In genomic region chr9:119983585-119984535, GRCm38 (mm10) we compare ENCODE assay signal across 8 mouse cellular contexts. TPM values are rescaled to one million over a fixed set of nuclear protein-coding genes. Genes with fewer than 3 reads are reported as not detected.
DNase-seq lines count a peak whose midpoint lies in the region; ATAC-seq and TF ChIP-seq lines count a peak whose summit lies in the region.

No protein-coding gene starts in this region.

- H3K4me1 ChIP-seq in ES-E14 (ENCODE audit: control insufficient read depth in 2 of 2, insufficient read depth in 2 of 2, low read length in 2 of 2, poor library complexity in 1 of 2): peaks cover 10 to 43% of the 10 kb centered on the region in 2 experiments
- H3K4me1 ChIP-seq in forebrain, embryonic 14.5 days (ENCODE audit: control insufficient read depth, insufficient read depth, low read length): peaks cover 23% of the 10 kb centered on the region
- peaks cover 11% of the 10 kb centered on the region; the same call in 1 of the 2 replicates for H3K4me1 ChIP-seq in lung, postnatal 0 days (ENCODE audit: insufficient read depth, low read depth, low read length)

- intact Hi-C loops in heart, postnatal 25 days (cut with DNase I): loop anchor here (2.0 kb wide), 3 partner anchors 17 to 27 kb away; no protein-coding TSS in a partner anchor

- peak; percentile 42 for ATAC-seq in cerebellum, adult (ENCODE audit: insufficient number of reproducible peaks, low FRiP score, low TSS enrichment)
- peak; percentile 82 for ATAC-seq in forebrain, embryonic 14.5 days
- peak; percentile 78 for ATAC-seq in lung, postnatal 0 days

- peak overlapping the region; percentile 83 to 87 for H3K4me3 ChIP-seq in ES-E14 (ENCODE audit: insufficient read depth in 1 of 2, low read depth in 1 of 2, low read length in 2 of 2, poor library complexity in 1 of 2, severe bottlenecking in 1 of 2)
- peak overlapping the region; percentile 52 for H3K4me3 ChIP-seq in forebrain, embryonic 14.5 days (ENCODE audit: low read depth, low read length)
- peak overlapping the region; percentile 80 for H3K4me3 ChIP-seq in layer of hippocampus, adult 2 months
- peak overlapping the region; percentile 93 for H3K4me3 ChIP-seq in lung, postnatal 0 days (ENCODE audit: low read depth, low read length)

- H3K4me2 ChIP-seq in forebrain, embryonic 14.5 days (ENCODE audit: low read length): peak overlapping the region; percentile 92
- H3K4me2 ChIP-seq in lung, postnatal 0 days (replicated peaks; ENCODE audit: low read depth, low read length): peak overlapping the region; percentile 80

- peaks cover 2% of the 10 kb centered on the region for H3K36me3 ChIP-seq in ES-E14 (ENCODE audit: control insufficient read depth, insufficient read depth, low read length, poor library complexity, severe bottlenecking)
- no peaks in the 10 kb centered on the region for H3K36me3 ChIP-seq in forebrain, embryonic 14.5 days (ENCODE audit: control insufficient read depth, insufficient read depth, low read length)
- H3K36me3 ChIP-seq in lung, postnatal 0 days (ENCODE audit: insufficient read depth, low read length): no peaks in the 10 kb centered on the region

- WGBS in forebrain, embryonic 14.5 days: 1% methylated on average over 59 of the region's 79 CpGs
- 2% methylated on average over 51 of the region's 79 CpGs for WGBS in lung, postnatal 0 days

- TF ChIP-seq EP300 in lung, postnatal 0 days (IDR thresholded peaks at IDR 0.05): no peak

- no peaks in the 10 kb centered on the region for H3K9me3 ChIP-seq in ES-E14 (ENCODE audit: control insufficient read depth, insufficient read depth, low read depth, low read length)
- H3K9me3 ChIP-seq in forebrain, embryonic 14.5 days (replicated peaks; ENCODE audit: control insufficient read depth, low read length): no peaks in the 10 kb centered on the region
- no peaks in the 10 kb centered on the region for H3K9me3 ChIP-seq in lung, postnatal 0 days (ENCODE audit: low read length)

- peak overlapping the region; percentile 79 for H3K9ac ChIP-seq in ES-E14 (ENCODE audit: insufficient read depth, low read depth, low read length, poor library complexity, severe bottlenecking)
- peak overlapping the region; percentile 66 for H3K9ac ChIP-seq in forebrain, embryonic 14.5 days (ENCODE audit: low read length)
- peak overlapping the region; percentile 97 for H3K9ac ChIP-seq in lung, postnatal 0 days (replicated peaks; ENCODE audit: low read depth)

- no peak for DNase-seq in ES-E14 (ENCODE audit: low read depth, low spot score)
- peak; percentile 81 for DNase-seq in forebrain, embryonic 14.5 days (ENCODE audit: low spot score)
- peak; percentile 90 for DNase-seq in heart, postnatal 25 days (ENCODE audit: low spot score)
- DNase-seq in layer of hippocampus, adult 2 months (ENCODE audit: low spot score in 2 of 2): peak; percentile 86 to 90
- DNase-seq in lung, postnatal 0 days (ENCODE audit: low spot score): peak; percentile 96
- peak; percentile 71 for DNase-seq in ovary, postnatal 10 days (ENCODE audit: low spot score)
- peak; percentile 82 for DNase-seq in thymus, postnatal 0 days (ENCODE audit: low spot score)

- peak overlapping the region; percentile 90 for H3K27ac ChIP-seq in ES-E14 (ENCODE audit: insufficient read depth, low read depth, low read length, poor library complexity, severe bottlenecking)
- no peak overlapping the region for H3K27ac ChIP-seq in forebrain, embryonic 14.5 days (ENCODE audit: low read depth, low read length)
- H3K27ac ChIP-seq in layer of hippocampus, adult 2 months: peak overlapping the region; percentile 96
- H3K27ac ChIP-seq in lung, postnatal 0 days (ENCODE audit: low read length): peak overlapping the region; percentile 98

- TF ChIP-seq CTCF in layer of hippocampus, adult 2 months (conservative IDR thresholded peaks at IDR 0.05): no peak
- TF ChIP-seq CTCF in lung, postnatal 0 days (IDR thresholded peaks at IDR 0.05): no peak

- in situ Hi-C loops in ES-E14 (cut with MboI; ENCODE audit: low sequenced_read_pairs in 2 of 2, unreplicated experiment in 2 of 2): no loop called here

- H3K27me3 ChIP-seq in forebrain, embryonic 14.5 days (replicated peaks; ENCODE audit: control insufficient read depth, insufficient read depth, low read length): 0 out of 2 replicates have a peak, but pooled peaks cover 4% of the 10 kb centered on the region
- no peaks in the 10 kb centered on the region for H3K27me3 ChIP-seq in lung, postnatal 0 days (replicated peaks; ENCODE audit: insufficient read depth, low read length)

TF ChIP-seq in ES-E14, 5 proteins besides CTCF, POLR2A, EP300 and RAD21:
- TF ChIP-seq HCFC1 (IDR thresholded peaks at IDR 0.05; ENCODE audit: borderline replicate concordance, insufficient read depth, low read length): no peak
- peak; percentile 90 for TF ChIP-seq ZNF384 (IDR thresholded peaks at IDR 0.05; ENCODE audit: low read depth, low read length)
- TF ChIP-seq MAFK (IDR thresholded peaks at IDR 0.05; ENCODE audit: insufficient read depth, low read depth, low read length): no peak
- TF ChIP-seq ZC3H11A (IDR thresholded peaks at IDR 0.05; ENCODE audit: borderline replicate concordance, low read depth, low read length): no peak
- TF ChIP-seq CHD2 (IDR thresholded peaks at IDR 0.05; ENCODE audit: low read depth, low read length): no peak; the same call in 1 of the 2 replicates

RNA-seq across cellular contexts. Expression of gene Csrnp1, which starts 0.6 kb away (rescaled TPM):
- total RNA-seq in ES-E14 (2012; rRNA removed): 40.6 and 57.8 TPM in 2 replicates
- polyA plus RNA-seq in forebrain, embryonic 14.5 days (2014; fragmentation: Nextera tagmentation; extraction: Ambion mirVana): 1.1 and 1.4 TPM in 2 replicates
- 10 to 100 TPM in 1 of 2 experiments, 1 to 10 TPM in 1; 10.0 to 13.3 TPM for total RNA-seq in heart, postnatal 25 days (2021)
- total RNA-seq in layer of hippocampus, adult 2 months (2021): 10 to 100 TPM; 13.7 TPM
- polyA plus RNA-seq in lung, postnatal 0 days (2015; fragmentation: Nextera tagmentation; extraction: Ambion mirVana): 9.4 and 10.5 TPM in 2 replicates
- 41.3 and 43.3 TPM in 2 replicates for polyA plus RNA-seq in thymus, postnatal 0 days (2015; fragmentation: Nextera tagmentation; extraction: Ambion mirVana)

RNA-seq across cellular contexts. Expression of gene Xirp1, which starts 39.5 kb away (rescaled TPM):
- 0.05 and 0.13 TPM in 2 replicates for total RNA-seq in ES-E14 (2012; rRNA removed)
- polyA plus RNA-seq in forebrain, embryonic 14.5 days (2014; fragmentation: Nextera tagmentation; extraction: Ambion mirVana): not detected in 2 replicates
- 100 to 1,000 TPM; 125 to 136 TPM for total RNA-seq in heart, postnatal 25 days (2021)
- under 1 TPM; 0.10 to 0.23 TPM for total RNA-seq in layer of hippocampus, adult 2 months (2021)
- 0.21 and 0.35 TPM in 2 replicates for polyA plus RNA-seq in lung, postnatal 0 days (2015; fragmentation: Nextera tagmentation; extraction: Ambion mirVana)
- polyA plus RNA-seq in thymus, postnatal 0 days (2015; fragmentation: Nextera tagmentation; extraction: Ambion mirVana): 0.09 TPM in 1 of 2 replicates, not detected in the other

RNA-seq across cellular contexts. Expression of gene Ttc21a, which starts 46.5 kb away (rescaled TPM):
- total RNA-seq in ES-E14 (2012; rRNA removed): 0.40 and 0.79 TPM in 2 replicates
- 0.29 and 0.74 TPM in 2 replicates for polyA plus RNA-seq in forebrain, embryonic 14.5 days (2014; fragmentation: Nextera tagmentation; extraction: Ambion mirVana)
- not detected for total RNA-seq in heart, postnatal 25 days (2021)
- under 1 TPM; 0.49 to 0.92 TPM for total RNA-seq in layer of hippocampus, adult 2 months (2021)
- polyA plus RNA-seq in lung, postnatal 0 days (2015; fragmentation: Nextera tagmentation; extraction: Ambion mirVana): 1.8 and 2.3 TPM in 2 replicates
- polyA plus RNA-seq in thymus, postnatal 0 days (2015; fragmentation: Nextera tagmentation; extraction: Ambion mirVana): 0.05 TPM in 2 replicates

RNA-seq across cellular contexts. Expression of gene Gorasp1, which starts 46.5 kb away (rescaled TPM):
- total RNA-seq in ES-E14 (2012; rRNA removed): 16.8 and 21.5 TPM in 2 replicates
- polyA plus RNA-seq in forebrain, embryonic 14.5 days (2014; fragmentation: Nextera tagmentation; extraction: Ambion mirVana): 23.7 and 34.1 TPM in 2 replicates
- total RNA-seq in heart, postnatal 25 days (2021): 10 to 100 TPM; 28.1 to 31.5 TPM
- 10 to 100 TPM; 33.1 to 40.8 TPM for total RNA-seq in layer of hippocampus, adult 2 months (2021)
- 16.5 and 16.7 TPM in 2 replicates for polyA plus RNA-seq in lung, postnatal 0 days (2015; fragmentation: Nextera tagmentation; extraction: Ambion mirVana)
- polyA plus RNA-seq in thymus, postnatal 0 days (2015; fragmentation: Nextera tagmentation; extraction: Ambion mirVana): 7.6 and 8.3 TPM in 2 replicates

Comparison
In these comparisons a context has a peak if more than half of its experiments do, and no peak if none do; other contexts are left out.
1. RNA of gene Xirp1, which starts 39.5 kb away (total RNA-seq): 125 to 136 TPM in heart, postnatal 25 days; 0.10 to 0.23 TPM in layer of hippocampus, adult 2 months and 0.05 to 0.13 TPM in ES-E14; every median in the first group is over 100 times any median in the second.
2. Peak in every context shown above with its lines, with median percentiles within 50 percentile points of each other: H3K4me3 ChIP-seq, H3K9ac ChIP-seq and ATAC-seq.